Mouse (Mus musculus): ENCODE measurements at regions not wholly inside any gene's neighbourhood (a gene's known extent, or its start where the extent isn't known, plus 50 kb on each side); places are given as distances from the start of the nearest gene placed in this dataset.

DNA sequence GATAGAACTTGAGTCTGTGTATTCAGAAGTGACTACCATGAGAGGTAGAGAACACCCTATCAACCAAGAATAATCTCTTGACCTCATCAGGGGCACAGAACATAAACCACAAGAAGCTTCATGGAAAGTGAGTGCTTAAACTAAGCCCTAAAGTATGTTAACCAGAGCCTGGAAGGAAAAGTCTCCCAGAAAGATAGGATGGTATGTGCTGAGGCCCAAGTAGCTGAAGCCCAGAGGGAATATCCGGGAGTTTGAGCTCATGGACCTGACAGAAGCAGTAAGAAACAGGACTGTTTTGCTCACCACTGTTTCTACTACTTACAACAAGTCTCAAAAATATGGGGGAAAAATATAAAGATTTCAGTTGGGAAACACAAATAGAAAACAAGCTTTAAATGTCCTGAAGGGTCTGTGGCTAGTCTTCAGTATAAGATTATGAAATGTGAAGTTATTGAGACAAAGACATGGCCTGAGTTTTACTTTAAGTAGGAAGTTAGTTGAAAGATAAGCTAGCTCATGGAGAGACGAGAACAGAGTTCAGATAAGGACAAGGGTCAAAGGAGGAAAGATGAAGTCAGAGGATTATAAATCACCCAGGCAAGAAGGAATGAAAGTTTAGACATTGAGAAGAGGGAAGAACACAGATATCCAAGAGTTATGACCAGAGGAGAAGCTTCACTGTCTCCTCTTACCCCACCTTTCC is 315.8 kb upstream of the Tbl1xr1 start:
- DNase-seq: peak in 1 of 2 experiments; percentile 40

DNA sequence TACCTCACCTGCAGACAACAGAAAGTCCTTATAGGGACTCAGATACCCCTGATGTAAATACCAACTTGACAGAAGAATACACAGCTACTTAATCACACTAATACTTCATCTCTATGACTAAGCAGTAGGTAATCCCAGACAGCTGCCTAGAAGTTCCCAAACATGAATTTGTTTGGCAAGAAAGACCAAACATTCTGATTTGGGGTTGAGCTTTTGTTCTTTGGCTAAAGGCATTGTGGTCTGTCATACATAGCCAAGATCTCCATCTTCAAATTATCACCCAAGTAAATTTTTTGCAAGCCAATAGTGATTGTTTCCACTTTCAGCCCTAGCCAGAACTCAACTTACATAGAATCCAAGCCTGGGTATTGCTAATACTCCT is 315.2 kb upstream of the Tbl1xr1 start:
- no peak for DNase-seq

DNA sequence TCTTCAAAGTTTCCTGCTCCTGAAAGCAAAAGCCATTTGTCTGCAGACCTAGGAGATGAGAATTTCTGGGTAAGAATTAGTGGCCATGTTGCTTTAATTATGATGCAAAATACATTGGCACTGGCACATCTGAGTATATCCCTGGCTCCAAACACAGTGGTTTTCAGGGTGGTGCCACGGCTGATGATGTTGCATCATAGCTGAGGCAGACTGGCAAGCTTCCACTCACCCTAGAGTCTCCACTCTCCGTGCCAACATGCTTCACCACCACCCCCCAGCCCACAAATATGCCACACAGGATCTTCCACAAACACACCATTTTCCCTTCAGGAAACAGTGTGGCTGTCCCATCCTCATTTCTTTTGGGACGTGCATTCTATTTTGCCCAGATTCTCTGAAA is 314.5 kb upstream of the Tbl1xr1 start:
- peak; percentile 12 to 13 for DNase-seq

DNA sequence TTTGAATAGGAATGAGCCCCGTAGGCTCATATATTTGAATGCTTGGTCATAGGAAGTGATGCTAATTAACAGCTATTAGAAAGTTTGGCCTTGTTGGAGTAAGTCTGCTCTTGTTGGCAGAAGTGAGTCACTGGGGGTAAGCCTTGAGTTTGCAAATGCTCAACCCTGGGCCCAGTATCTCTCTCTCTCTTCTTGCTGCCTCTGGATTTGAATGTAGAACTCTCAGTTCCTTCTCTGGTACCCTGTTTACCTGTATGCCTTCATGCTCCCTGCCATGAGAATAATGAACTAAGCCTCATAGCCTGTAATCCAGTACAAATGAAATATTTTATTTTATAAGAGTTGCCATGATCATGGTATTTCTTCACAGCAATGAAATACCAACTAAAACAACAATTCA is 308.4 kb upstream of the Tbl1xr1 start:
- no peak for DNase-seq

DNA sequence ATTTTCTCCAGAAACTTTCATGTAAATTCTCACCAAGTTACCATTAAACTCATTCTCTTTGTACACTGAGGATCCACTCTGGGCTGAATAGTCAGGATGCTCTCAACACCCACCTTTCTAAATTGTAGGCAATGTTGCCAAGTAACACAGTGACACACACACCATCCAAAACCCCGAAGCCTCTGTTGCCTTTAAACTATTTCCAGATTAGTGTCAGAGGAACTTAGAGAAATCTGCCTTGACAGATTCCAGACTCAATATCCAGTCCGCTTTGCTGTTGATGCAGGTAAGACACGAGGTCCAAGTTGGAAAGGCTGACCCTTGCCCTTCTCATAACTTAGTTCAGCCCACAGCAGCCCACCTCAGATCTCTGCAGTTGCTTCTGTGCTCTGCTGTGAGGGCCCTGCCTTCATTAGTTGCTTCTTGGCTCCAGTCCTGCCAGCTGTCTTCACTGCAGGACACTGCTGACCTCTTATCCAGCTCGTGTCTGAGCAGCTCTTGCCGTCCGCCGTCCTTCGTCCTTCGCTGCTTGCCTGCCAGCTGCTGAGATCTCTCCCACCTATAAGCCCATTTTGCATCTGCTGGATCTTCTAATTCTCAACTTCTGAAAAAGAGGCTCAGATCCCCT is 306.4 kb upstream of the Tbl1xr1 start:
- DNase-seq: no peak

DNA sequence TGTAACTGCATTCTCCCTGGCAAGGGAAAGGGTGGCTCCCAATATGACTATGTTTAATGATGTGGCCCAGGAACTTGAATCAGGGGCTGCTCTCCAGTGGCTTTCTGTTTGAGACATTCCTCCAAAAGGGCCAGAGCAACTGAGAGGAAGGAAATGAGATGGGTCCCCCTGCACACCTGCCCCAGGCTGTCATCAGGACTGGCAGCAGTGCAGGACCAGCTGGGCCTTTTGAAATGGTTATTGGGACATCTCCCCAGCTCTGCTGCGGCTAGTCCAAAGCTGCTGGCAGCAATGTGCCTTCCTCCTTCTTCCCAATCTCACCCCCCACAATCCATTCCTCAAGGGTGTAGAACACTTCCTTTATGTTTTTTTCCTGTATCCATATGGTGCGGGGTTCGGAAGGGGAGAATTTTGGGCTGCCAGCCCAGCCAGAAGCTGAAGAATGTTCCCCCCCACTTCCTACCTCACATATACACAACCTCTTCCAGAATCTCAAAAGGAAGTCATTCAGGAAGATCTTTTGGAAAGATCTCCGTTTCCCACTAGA is 304.6 kb upstream of the Tbl1xr1 start:
- DNase-seq: no peak

DNA sequence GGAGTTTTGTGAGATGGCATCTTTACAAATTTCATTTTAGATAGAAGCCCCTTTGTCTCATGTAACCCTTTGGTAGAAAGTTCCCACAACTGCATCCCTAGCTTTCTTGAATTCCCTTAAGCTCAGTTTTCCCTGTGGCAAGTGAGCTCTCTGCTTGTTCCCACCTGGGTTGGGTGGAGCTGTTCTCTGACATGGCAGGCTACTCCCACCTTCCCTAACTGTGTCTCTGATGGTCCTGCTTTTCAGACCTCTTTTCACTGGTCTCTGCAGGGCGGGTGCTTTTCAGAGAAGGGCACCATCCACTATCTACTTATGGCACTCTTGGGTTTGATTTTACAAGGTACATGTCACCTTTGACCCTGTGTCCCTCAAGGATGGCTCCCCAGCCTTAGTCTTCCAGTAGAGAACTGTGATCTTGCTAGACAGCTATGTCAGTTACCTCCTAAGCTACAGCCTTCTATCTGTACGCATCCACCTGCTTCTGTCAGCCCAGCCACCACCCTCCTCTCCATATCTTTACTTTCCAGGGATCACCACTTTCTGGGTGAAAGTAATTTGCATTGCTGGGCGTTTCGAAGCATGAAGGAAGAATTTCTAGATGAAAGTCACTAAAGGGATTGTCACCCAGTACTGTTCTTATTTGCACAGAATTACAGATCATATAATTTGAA is 302.1 kb upstream of the Tbl1xr1 start:
- no peak for DNase-seq

DNA sequence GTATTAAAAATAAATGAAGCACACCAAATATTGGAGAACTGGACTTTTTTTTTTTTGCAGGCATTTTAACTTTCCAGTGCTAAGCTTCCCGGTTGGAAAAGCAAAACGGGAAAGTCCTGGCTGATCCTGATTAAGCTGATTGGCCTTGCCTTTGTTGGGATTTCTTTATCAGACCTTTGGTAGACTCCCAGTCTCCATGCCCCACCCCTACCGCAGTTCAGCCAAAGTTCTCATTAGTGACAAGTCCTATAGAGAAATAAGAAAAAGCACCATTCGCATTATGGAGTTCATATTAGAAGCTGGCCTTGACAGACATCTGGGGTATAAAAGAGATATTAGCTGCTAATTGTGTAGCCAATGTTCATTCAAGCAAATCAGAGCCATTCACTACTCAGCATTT is 297.7 kb upstream of the Tbl1xr1 start:
- DNase-seq: no peak

DNA sequence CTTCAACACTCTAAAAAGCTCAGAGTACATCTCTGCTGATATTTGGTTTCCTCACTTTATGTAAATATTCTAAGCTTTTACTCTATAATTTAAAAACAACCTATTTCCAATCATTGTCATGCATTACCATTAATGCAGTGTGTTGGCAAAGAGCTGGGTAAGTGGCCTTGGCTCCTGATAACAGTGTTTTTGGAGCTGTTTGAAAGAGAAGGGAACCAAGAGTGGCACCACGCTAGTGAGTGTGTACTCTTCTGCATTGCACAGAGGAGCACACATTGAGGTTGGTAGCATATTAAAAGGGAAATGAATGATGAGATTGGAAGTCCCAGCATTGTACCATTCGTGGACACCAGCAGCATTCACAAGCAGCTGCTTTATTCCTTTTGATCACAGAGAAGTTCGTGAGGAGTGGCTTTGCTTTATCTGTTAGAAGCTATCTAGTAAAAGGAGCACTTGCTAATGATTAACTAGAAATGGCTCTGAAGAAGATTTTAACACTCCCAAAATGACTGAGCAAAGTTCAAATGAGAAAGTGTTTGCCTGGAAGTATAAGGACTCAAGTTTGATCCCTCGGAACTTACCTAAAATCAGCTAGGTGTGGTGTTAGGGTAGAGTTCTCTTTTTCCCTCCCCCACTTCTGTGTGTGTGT is 284.3 kb upstream of the Tbl1xr1 start:
- DNase-seq: peak in 1 of 2 experiments; percentile 36

DNA sequence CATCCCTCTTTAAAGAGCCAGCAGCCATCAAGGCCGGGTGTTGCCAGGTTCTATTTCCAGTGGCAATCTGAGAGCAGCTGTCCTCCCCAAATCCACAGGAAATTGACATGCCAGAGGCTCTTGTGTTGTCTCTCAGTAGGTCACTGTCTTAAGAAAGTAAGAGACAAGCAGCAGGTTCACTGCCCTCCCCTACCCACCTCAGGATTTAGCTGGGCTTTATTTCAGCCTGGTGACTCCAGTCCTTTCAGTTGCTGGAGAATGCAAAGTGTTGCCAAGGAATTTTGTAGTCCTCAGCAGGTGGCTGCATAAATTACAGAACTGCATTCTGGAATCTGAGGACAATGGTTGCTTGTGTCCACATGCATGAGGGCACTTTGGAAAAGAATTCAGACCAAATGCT is 278.3 kb upstream of the Tbl1xr1 start:
- DNase-seq: peak; percentile 41 to 77

DNA sequence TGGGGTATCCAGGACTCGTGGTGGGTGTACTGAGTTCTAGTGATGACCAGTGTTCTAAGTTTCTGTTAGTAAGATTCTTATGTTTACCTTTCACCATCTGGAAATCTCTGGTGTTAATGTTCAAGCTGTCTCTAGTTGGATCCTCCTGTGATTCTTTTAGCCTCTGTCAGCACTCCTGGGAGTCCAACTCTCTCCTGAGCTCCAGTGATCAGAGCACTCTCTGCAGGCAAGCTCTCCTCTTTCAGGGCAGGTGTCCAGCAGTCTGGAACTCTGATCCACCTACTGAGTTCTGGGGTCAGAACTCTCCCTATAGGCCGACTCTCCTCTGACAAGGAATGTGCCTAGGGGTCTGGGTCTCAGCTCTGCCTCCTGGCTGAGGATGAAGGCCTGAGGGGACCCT is 272.6 kb upstream of the Tbl1xr1 start:
- DNase-seq: peak; percentile 60 to 68

DNA sequence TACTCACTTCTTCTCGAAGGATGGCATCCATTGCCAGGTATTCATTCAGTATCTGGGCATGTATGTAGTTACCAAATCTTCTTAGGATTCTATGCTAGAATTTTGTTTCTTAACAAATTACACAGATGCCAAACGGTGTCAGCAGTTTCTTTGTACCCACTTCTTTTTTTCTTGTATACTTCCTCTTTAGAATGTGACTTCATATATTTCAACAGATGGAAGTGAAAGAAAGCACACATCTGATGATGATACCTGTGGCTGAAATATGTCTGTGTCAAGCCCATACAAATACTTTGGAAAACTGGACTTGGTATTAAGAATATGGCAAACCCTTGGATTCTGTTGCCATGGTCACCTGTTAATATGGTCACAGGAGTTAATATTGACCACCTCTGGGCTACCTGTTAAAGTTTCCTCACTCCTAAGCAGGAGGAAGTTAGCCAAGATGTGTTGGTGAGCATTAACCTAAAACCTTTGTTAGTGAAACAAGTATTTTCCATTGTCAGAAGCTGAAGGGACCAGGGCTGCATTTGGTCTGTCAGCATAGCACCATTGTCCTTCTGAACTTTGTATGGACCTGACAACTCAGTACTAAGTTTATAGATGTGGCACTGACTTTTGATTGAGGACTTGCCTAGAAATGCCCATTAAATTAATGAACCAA is 269.8 kb upstream of the Tbl1xr1 start:
- DNase-seq: no peak

DNA sequence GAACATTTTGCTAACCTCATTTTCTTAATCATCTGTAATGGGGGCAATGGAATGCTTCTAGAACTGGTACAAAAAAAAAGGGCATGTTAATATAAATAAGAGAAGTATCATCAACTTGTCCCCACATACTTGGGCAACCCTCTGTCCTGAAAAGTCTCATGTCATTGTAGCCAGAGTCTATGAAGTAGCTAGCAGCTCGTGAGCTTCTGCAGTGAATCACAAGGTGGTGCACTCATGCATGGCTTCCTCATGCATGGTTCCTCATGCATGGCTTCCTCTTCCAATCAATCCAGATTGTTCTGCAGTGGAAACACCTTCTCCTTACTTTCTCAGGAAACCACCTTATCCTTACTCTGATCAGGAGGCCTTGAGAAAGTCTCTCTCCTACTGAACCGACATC is 267.9 kb upstream of the Tbl1xr1 start:
- DNase-seq: no peak

DNA sequence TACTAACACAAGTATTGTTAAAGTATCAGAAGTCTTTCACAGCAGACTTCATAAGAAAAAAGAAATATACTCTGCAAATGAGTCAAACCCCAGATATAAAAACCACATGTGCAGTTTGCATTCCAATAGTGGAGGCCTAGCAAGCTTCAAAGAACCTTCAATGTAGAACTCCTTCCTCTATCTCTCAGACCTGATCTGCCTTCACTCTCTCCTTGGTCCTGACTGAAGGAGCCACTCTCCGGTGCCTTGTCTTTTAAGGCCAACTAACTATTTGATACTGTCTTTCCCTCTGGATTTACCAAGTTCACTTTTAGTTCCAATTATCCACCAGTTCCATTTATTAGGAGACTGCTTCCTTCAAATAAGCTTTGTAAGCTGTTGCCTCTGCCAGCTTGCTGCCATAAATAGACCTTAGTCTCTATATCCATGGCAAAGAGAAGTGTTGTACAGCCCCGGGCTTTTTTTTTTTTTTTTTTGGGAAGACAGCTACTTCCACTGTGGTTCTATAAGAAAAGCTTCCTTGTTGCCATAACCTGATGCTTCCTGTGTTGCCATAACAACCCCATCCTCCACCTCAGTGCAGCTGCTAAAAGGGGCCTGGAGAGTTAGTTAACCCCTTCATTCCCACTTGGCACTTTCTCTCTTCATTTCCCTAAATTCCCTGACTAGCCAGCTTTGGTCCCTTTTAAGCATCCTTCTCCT is 266.5 kb upstream of the Tbl1xr1 start:
- no peak for DNase-seq

DNA sequence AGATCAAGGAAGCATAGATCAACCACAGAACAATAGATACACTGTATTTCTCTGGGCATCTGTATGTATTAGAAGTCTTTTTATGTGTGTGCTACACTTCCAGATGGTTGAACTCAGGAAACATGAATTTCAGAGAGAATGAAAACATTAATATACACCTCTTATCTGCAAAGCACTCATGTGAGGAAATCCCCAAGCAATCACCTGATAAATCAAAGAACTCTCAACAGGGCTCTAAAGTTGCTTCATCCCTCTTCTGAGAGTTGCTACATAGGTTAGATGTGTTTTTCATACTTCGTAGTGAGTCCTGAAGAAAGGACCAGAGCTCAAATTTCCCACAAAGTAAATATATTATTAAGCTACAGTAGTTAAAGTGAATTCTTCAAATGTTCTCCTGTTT is 263.1 kb upstream of the Tbl1xr1 start:
- no peak for DNase-seq

DNA sequence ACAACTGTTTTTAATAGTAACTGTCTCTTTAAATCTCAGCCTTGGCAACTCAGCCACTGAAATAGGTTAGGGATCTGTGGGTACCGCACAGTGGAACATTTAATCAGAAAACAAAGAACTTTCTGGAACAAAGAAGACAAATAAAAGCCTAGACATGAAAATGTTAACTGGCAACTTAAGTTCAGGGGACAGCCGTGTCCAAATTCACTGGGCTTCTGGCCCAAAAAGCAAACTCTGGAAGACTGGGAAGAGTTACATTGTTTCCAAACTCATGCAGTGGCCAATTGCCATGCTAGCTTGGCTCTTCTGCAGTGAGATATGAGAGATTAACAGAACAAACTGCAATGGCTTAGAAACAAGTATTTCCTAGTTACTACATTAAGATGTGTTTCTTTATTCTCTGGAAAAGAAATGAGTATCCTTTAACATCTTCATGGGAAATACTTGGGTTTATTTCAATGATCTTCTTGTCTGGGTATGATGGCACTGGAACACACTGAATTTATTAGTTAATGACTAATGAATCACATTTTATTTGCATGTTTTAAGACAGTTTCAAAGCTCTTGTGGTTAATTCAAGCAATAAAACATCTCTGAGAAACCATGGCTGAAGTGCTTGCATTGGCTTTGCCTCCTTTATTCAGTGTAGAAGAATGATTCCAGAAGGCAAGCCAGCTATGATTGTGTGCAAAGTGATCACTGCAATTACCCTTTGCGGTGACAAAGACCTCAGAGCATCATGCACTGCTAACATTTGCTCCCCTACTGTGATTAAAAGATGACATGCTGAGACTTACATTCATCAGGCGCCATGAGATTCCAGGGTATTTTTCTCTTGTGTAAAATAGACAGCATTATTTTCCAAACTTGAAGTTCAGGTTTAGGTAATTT is 259.2 kb upstream of the Tbl1xr1 start:
- no peak for DNase-seq

DNA sequence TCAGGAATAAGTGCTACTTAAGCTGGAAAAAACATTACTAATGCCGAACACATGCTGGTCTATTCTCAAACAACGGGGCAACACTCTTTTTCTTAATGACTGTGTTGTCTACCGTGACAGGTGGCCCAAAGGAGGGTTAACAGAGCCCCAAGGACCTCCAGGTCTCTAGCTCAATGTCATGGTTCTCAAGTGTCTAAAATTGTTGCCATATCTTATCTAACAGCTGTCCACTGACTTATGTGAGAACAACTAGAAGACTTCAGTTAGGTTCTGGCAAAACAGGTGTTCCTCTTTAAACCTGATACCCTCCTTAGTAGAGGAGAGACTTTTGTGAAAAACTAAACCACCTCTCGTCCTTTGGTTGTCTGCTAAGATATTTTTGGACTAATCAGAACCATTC is 257.4 kb upstream of the Tbl1xr1 start:
- no peak for DNase-seq

DNA sequence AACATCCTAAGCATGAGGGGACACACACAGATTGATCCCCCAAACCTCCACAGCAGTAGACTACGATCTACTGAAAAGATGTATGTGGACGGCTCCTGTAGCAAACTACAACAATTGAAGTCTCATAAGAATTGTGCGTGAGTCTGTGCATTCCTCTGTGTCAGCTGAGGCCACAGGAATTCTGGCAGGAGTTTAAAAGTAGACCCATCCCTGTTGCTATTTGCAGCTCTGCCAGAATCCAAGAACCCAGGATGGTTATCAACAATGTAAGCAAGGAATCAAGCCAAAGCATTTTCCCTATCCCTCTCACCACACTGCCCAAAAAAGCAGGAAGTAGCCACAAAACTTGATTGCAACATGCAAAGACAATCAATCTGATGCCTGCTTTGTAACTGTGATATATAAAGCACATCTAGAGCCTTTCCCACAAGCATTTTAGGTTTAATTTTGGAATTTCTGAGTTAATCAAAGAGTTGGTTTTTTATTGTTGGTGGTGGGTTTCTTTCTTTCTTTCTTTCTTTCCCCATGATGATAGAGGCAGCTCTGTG is 256.3 kb upstream of the Tbl1xr1 start:
- no peak for DNase-seq

DNA sequence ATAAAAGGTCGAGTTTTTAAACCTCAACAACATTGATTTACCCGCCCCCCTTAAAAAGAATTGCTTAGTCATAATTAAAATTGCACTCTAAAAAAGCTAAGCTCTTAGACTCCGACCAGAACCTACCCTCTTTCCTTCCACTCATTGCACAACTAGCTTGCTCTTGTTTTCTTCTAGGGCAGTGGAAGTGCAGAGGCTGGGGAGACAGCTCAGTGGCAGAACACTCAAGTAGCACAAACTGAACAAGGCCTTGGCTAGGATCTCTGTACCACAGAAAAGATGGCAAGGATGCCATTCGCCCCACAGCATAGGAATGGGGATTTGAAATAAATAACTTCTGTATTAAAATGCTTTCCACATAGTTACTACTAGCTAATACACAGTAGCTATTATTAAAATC is 253.8 kb upstream of the Tbl1xr1 start:
- DNase-seq: no peak

DNA sequence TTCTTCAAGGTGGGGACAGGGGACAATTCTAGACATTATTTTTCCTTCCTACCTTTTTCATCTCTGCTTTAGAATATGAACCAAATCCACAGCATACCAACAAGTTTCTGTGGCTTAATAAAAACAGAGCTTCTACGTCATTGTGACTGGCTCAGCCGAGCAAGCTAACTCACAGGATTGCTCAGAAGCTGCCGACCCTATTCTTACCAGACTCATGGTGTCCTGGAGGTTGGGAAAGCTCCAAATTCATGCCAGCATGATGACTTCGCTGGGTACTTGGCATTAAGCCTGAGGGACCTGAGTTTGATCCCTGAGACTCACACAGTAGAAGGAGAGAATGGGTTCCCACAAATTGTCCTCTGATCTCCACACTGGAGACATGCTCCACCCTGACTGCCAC is 253.1 kb upstream of the Tbl1xr1 start:
- DNase-seq: no peak

All from kidney, adult 8-10 months (tissue).